Mouse (Mus musculus): ENCODE results near the gene Gm12216. TPM values are rescaled to one million over a fixed set of nuclear protein-coding genes. Genes with fewer than 3 reads are reported as not detected.

The Gm12216 gene
- total and polyA plus RNA-seq, 3 experiments: 2.6 to 4.4 (median 2.6) TPM

DNA sequence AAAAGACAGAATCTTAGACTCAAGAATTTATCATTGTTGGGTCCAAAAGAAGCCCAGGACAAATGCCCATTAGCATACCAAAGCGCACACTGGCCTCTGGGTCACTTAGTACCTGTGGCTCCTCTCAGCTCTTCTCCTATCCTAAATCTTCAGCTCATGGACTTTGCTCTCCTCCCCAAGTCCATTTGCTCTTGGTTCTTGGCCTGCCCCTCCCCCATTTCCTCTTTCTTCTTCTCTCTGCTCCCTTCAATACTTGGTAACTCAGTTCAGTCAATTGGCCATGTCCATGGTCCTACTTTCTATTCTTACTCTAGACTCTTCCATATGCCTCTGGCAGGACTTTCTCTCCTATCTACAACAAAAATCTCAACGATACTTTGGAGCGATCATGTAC is 37.1 kb downstream of the Gm12216 start:
- no peaks in the 10 kb centered on the region for H3K79me2 ChIP-seq (replicated peaks; ENCODE audit: control insufficient read depth, insufficient read depth, low read length)
- TF ChIP-seq POLR2A (IDR thresholded peaks at IDR 0.05; ENCODE audit: insufficient read depth, low read depth, low read length): no peak
- TF ChIP-seq EP300 (IDR thresholded peaks at IDR 0.05; ENCODE audit: insufficient read depth, low read depth, low read length): no peak
- TF ChIP-seq CTCF (IDR thresholded peaks at IDR 0.05): no peak
- DNase-seq: no peak
- H3K27me3 ChIP-seq (ENCODE audit: control insufficient read depth, insufficient read depth, low read length): no peaks in the 10 kb centered on the region
- peaks cover 3% of the 10 kb centered on the region; the same call in 1 of the 2 replicates for H3K36me3 ChIP-seq (ENCODE audit: control insufficient read depth, insufficient read depth, low read length)
- H3K4me3 ChIP-seq: no peak overlapping the region
- peaks cover 14% of the 10 kb centered on the region for H3K4me1 ChIP-seq (ENCODE audit: control insufficient read depth, insufficient read depth, low read length)
- H3K9ac ChIP-seq (ENCODE audit: low read depth, low read length): no peak overlapping the region
- H3K27ac ChIP-seq: no peak overlapping the region
- intact Hi-C loops (cut with DNase I): no loop called here
- 98% methylated on average over 3 of the region's 3 CpGs for WGBS

DNA sequence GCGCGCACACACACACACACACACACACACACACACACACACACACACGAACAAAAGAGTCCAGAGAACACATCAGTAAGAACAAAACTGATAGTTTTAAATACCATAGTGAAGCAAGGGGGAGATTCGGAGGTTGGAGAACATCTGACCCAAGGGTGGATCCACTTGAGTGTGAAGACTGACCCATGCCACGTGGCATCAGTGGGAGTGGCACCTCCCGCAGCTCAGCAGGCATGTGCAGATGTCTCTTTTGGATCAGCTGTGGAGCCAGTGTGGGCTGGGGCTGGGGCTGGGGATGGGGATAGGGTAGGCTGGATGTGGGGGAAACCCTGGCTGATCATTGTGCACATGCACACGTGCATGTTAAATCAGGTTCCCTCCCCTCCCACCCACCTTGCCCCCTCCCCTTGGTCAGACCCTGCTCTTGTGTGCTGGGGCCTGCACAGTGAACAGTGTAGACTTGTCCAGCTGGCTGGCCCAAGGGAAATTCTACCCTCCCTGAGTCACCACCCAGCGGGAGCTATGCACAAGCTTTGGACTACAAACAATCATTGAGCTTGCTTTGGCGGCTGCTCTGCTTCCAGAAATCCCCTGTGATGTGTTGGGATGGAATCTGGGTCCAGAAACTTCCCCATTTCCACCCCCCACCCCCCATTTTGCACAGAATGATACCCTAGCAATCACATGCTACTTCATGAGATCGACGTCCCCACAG is 37.7 kb downstream of the Gm12216 start:
- H3K4me1 ChIP-seq (ENCODE audit: control insufficient read depth, insufficient read depth, low read length): peaks cover 14% of the 10 kb centered on the region
- 83% methylated on average over 11 of the region's 11 CpGs for WGBS
- TF ChIP-seq EP300 (IDR thresholded peaks at IDR 0.05; ENCODE audit: insufficient read depth, low read depth, low read length): no peak
- TF ChIP-seq CTCF (IDR thresholded peaks at IDR 0.05): no peak
- no peak for TF ChIP-seq POLR2A (IDR thresholded peaks at IDR 0.05; ENCODE audit: insufficient read depth, low read depth, low read length)
- peaks cover 3% of the 10 kb centered on the region; the same call in 1 of the 2 replicates for H3K36me3 ChIP-seq (ENCODE audit: control insufficient read depth, insufficient read depth, low read length)
- intact Hi-C loops (cut with DNase I): no loop called here
- H3K9ac ChIP-seq (ENCODE audit: low read depth, low read length): no peak overlapping the region
- H3K27me3 ChIP-seq (ENCODE audit: control insufficient read depth, insufficient read depth, low read length): no peaks in the 10 kb centered on the region
- DNase-seq: peak in 1 of 2 experiments; percentile 46
- no peak overlapping the region for H3K4me3 ChIP-seq
- no peaks in the 10 kb centered on the region for H3K79me2 ChIP-seq (replicated peaks; ENCODE audit: control insufficient read depth, insufficient read depth, low read length)
- H3K27ac ChIP-seq: no peak overlapping the region

DNA sequence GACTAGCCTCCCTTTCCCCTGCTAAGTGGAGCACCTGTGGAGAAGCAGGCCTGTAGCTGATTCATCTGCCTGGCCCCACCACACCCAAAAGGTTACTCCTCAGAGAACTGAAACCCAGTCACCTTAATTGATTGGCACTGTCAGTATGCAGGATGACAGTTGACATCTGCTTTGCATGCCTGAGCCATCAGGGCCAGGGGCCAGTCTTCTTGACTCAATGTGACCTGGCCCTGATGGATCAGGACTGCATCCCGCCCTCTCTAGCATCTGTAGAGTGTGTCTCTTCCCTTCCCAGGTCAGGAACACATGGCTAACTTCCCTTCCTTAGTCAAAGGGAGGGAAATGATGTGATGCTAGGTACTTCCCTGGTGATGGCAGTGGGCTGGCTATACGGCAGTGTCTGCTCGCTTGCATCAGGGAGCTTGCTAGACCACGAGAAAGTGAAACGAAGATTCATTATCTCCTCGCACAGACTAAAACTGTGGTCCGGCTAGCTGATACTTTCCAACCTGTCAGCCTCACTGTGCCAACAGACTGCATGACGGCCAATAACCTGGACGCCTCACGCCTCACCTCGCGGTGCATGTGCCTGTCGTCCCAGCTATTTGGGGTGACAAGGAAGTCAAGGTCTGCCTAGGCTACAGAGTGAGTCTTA is 38.4 kb downstream of the Gm12216 start:
- DNase-seq: no peak
- WGBS: 89% methylated on average over 13 of the region's 13 CpGs
- Histone ChIP-seq H3K27ac (no peak overlapping the region), H3K27me3 (ENCODE audit: control insufficient read depth, insufficient read depth, low read length) (no peaks in the 10 kb centered on the region), H3K36me3 (ENCODE audit: control insufficient read depth, insufficient read depth, low read length) (peaks cover under 1% of the 10 kb centered on the region; the same call in 1 of the 2 replicates), H3K4me1 (ENCODE audit: control insufficient read depth, insufficient read depth, low read length) (peaks cover 11% of the 10 kb centered on the region), H3K9ac (ENCODE audit: low read depth, low read length) (no peak overlapping the region), H3K4me3 (no peak overlapping the region), H3K79me2 (replicated peaks; ENCODE audit: control insufficient read depth, insufficient read depth, low read length) (no peaks in the 10 kb centered on the region)
- intact Hi-C loops (cut with DNase I): no loop called here
- TF ChIP-seq CTCF (IDR thresholded peaks at IDR 0.05): no peak
- TF ChIP-seq POLR2A (IDR thresholded peaks at IDR 0.05; ENCODE audit: insufficient read depth, low read depth, low read length): no peak
- no peak for TF ChIP-seq EP300 (IDR thresholded peaks at IDR 0.05; ENCODE audit: insufficient read depth, low read depth, low read length)

DNA sequence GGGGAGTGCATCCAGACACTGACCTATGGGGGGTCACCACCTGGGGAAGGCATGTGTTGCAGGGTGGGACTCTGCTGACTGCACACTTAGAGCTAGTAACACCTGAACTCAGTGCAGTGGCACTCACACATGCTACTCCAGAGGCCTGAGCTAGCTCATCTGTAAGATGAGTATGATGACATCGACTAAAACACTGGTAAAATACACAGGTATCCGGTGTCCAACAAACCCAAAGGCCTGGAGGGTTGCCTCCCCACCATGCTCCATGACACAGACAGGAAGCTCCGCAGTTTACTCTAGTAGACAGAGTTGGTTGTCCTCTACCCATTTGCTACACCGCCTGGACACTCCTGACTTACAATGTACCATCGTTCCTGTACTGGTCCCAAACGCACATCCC is 39.5 kb downstream of the Gm12216 start:
- no peaks in the 10 kb centered on the region for H3K27me3 ChIP-seq (ENCODE audit: control insufficient read depth, insufficient read depth, low read length)
- TF ChIP-seq CTCF (IDR thresholded peaks at IDR 0.05) (no peak), POLR2A (IDR thresholded peaks at IDR 0.05; ENCODE audit: insufficient read depth, low read depth, low read length) (no peak)
- peak overlapping the region; percentile 6; the same call in 1 of the 2 replicates for H3K27ac ChIP-seq
- H3K79me2 ChIP-seq (replicated peaks; ENCODE audit: control insufficient read depth, insufficient read depth, low read length): no peaks in the 10 kb centered on the region
- peaks cover 11% of the 10 kb centered on the region for H3K4me1 ChIP-seq (ENCODE audit: control insufficient read depth, insufficient read depth, low read length)
- intact Hi-C loops (cut with DNase I): no loop called here
- H3K4me3 ChIP-seq: no peak overlapping the region
- DNase-seq: no peak
- no peaks in the 10 kb centered on the region for H3K36me3 ChIP-seq (ENCODE audit: control insufficient read depth, insufficient read depth, low read length)
- no peak overlapping the region for H3K9ac ChIP-seq (ENCODE audit: low read depth, low read length)
- WGBS: 92% methylated on average over 6 of the region's 6 CpGs

DNA sequence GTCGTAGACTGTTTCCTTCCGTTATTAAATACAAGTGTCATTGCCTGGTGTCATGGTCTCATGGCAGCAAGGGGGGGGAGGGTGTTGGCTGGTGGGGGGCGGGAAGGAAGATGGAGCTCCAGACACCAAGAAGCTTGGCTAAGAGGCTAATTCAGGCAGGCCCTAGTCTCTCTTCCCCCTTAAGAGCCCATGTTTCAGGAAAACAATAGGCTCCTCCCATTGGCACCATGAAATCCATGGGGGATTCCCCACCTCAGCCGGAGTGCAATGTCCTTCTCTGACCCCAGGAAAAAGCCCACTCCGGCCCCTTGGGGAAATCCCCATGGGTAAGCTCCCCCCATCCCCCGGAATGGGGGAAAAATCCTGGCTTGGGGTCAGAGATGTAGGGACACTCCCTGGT is 40.3 kb downstream of the Gm12216 start:
- intact Hi-C loops (cut with DNase I): no loop called here
- peak overlapping the region; percentile 83 for H3K27ac ChIP-seq
- 25% methylated on average over 6 of the region's 6 CpGs for WGBS
- no peak overlapping the region for H3K9ac ChIP-seq (ENCODE audit: low read depth, low read length)
- H3K27me3 ChIP-seq (ENCODE audit: control insufficient read depth, insufficient read depth, low read length): no peaks in the 10 kb centered on the region
- no peaks in the 10 kb centered on the region for H3K36me3 ChIP-seq (ENCODE audit: control insufficient read depth, insufficient read depth, low read length)
- peaks cover 14% of the 10 kb centered on the region for H3K4me1 ChIP-seq (ENCODE audit: control insufficient read depth, insufficient read depth, low read length)
- H3K79me2 ChIP-seq (replicated peaks; ENCODE audit: control insufficient read depth, insufficient read depth, low read length): no peaks in the 10 kb centered on the region
- DNase-seq: peak; percentile 59 to 65
- H3K4me3 ChIP-seq: no peak overlapping the region
- TF ChIP-seq POLR2A (IDR thresholded peaks at IDR 0.05; ENCODE audit: insufficient read depth, low read depth, low read length) (0 out of 2 replicates have a peak, but pooled peaks have one; percentile 11), EP300 (IDR thresholded peaks at IDR 0.05; ENCODE audit: insufficient read depth, low read depth, low read length) (peak; percentile 34; the same call in 1 of the 2 replicates), CTCF (IDR thresholded peaks at IDR 0.05) (no peak)

DNA sequence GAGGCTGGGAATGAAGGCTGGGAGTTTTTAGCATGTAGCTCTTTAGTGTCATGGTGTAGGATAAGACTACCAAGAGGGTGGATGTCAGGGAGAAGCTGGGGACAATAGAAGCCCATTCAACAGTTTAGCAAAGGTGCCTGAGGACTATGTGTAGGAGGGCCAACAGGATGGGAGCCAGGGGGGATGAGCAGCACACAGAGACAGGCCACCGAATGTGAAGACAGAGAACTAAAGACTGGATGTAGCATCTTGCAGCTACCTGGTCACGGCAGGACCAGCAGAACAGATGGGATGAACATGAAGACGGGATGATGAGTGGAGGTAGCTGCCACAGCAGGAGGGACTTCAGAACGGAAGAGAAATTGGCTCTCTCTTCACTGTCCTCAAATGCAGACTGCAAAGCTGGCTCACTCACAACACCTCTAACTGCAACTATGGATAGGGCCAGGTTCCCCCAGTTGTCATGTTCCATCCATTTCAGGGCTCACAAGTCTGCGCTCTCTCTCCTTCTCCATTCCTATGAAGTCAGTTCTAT is 42.1 kb downstream of the Gm12216 start:
- Histone ChIP-seq H3K27ac (no peak overlapping the region), H3K4me3 (no peak overlapping the region), H3K36me3 (ENCODE audit: control insufficient read depth, insufficient read depth, low read length) (peaks cover 2% of the 10 kb centered on the region; the same call in 1 of the 2 replicates), H3K4me1 (ENCODE audit: control insufficient read depth, insufficient read depth, low read length) (peaks cover 21% of the 10 kb centered on the region), H3K27me3 (ENCODE audit: control insufficient read depth, insufficient read depth, low read length) (no peaks in the 10 kb centered on the region), H3K9ac (ENCODE audit: low read depth, low read length) (no peak overlapping the region), H3K79me2 (replicated peaks; ENCODE audit: control insufficient read depth, insufficient read depth, low read length) (no peaks in the 10 kb centered on the region)
- 87% methylated on average over 5 of the region's 5 CpGs for WGBS
- DNase-seq: no peak
- TF ChIP-seq CTCF (IDR thresholded peaks at IDR 0.05) (no peak), EP300 (IDR thresholded peaks at IDR 0.05; ENCODE audit: insufficient read depth, low read depth, low read length) (no peak), POLR2A (IDR thresholded peaks at IDR 0.05; ENCODE audit: insufficient read depth, low read depth, low read length) (no peak)
- intact Hi-C loops (cut with DNase I): no loop called here
